Mouse (Mus musculus) embryonic facial prominence, embryonic 11.5 days (tissue): Measurements from ENCODE around the gene Kntc1. TPM values are rescaled to one million over a fixed set of nuclear protein-coding genes. Genes with fewer than 3 reads are reported as not detected.

Experiments used
- ATAC-seq: fragments of 200-750 bp; cut with Nextera tagmentation; replicated peaks from 2 replicates; pipeline ENCODE4 v1.8.0; 2017; ENCODE audit warnings: low read depth; ENCODE audit not compliant: insufficient number of reproducible peaks, low FRiP score, low TSS enrichment
- DNase-seq: peaks from one replicate; pipeline ENCODE4 v3.0.0-alpha.2; 2015; ENCODE audit warnings: low spot score
- H3K27ac ChIP-seq: fragments of 300-500 bp; sonication (generic); replicated peaks from 2 replicates; pipeline ENCODE4 v1.5.1; 2014; ENCODE audit warnings: mild to moderate bottlenecking, low read depth, low read length, control low read depth
- H3K27me3 ChIP-seq: fragments of 300-500 bp; sonication (generic); 2 replicates; pipeline ENCODE4 v1.6.1; 2014; ENCODE audit warnings: mild to moderate bottlenecking, low read length, moderate library complexity, mixed read lengths; ENCODE audit not compliant: control insufficient read depth, insufficient read depth
- H3K36me3 ChIP-seq: fragments of 300-500 bp; sonication (generic); replicated peaks from 2 replicates; pipeline ENCODE4 v1.6.1; 2014; ENCODE audit warnings: low read depth, mild to moderate bottlenecking, low read length, moderate library complexity, mixed read lengths; ENCODE audit not compliant: control insufficient read depth, insufficient read depth
- H3K4me1 ChIP-seq: fragments of 300-500 bp; sonication (generic); 2 replicates; pipeline ENCODE4 v1.6.1; 2014; ENCODE audit warnings: low read length, mixed read lengths; ENCODE audit not compliant: control insufficient read depth, insufficient read depth
- H3K4me2 ChIP-seq: fragments of 300-500 bp; sonication (generic); 2 replicates; pipeline ENCODE4 v1.6.1; 2014; ENCODE audit warnings: low read depth, mild to moderate bottlenecking, control low read depth, low read length, moderate library complexity
- H3K4me3 ChIP-seq: fragments of 300-500 bp; sonication (generic); 2 replicates; pipeline ENCODE4 v1.5.1; 2014; ENCODE audit warnings: low read depth, low read length, control low read depth
- H3K9ac ChIP-seq: fragments of 300-500 bp; sonication (generic); replicated peaks from 2 replicates; pipeline ENCODE4 v1.6.1; 2014; ENCODE audit warnings: mild to moderate bottlenecking, control low read depth, low read length
- H3K9me3 ChIP-seq: fragments of 300-500 bp; sonication (generic); replicated peaks from 2 replicates; pipeline ENCODE4 v1.6.1; 2016; ENCODE audit warnings: mild to moderate bottlenecking, low read length, inconsistent platforms, mixed read lengths; ENCODE audit not compliant: control insufficient read depth
- WGBS: fragments of 180-500 bp; shearing (Covaris S2); extraction: QIAGEN DNeasy Blood & Tissue Kit; methylation state at CpG from one replicate; pipeline ENCODE4 v1.1.7; 2014; 5-methylcytosine and 5-hydroxymethylcytosine counted together
- polyA plus RNA-seq: library from polyadenylated mRNA; unstranded; fragments of >200 nt; fragmentation: Nextera tagmentation; extraction: Ambion mirVana; gene quantifications from 2 replicates; pipeline ENCODE4 v1.2.1, GENCODE M21; 2014

Kntc1 gene
- polyA plus RNA-seq, 1 experiment from 2014 or later = 36.4 TPM

GRCm38 (mm10) chr5:123837371-123837770 is 87.9 kb downstream of the Kntc1 start:
- ATAC-seq (no peak), DNase-seq (no peak)
- no peak overlapping the region for H3K27ac ChIP-seq
- H3K27me3 ChIP-seq = no peaks in the 10 kb centered on the region
- H3K4me3 ChIP-seq = no peak overlapping the region
- no peak overlapping the region for H3K4me2 ChIP-seq
- no peaks in the 10 kb centered on the region for H3K9me3 ChIP-seq
- 48% methylated on average over 4 of the region's 4 CpGs for WGBS
- H3K9ac ChIP-seq = no peak overlapping the region
- H3K4me1 ChIP-seq = no peaks in the 10 kb centered on the region
- H3K36me3 ChIP-seq = no peaks in the 10 kb centered on the region

GRCm38 (mm10) chr5:123842221-123842934 is 92.9 kb downstream of the Kntc1 start:
- no peaks in the 10 kb centered on the region for H3K36me3 ChIP-seq
- no peak for DNase-seq

GRCm38 (mm10) chr5:123842935-123843282 is 93.4 kb downstream of the Kntc1 start:
- Histone ChIP-seq H3K9ac (no peak overlapping the region), H3K36me3 (no peaks in the 10 kb centered on the region), H3K4me1 (no peaks in the 10 kb centered on the region), H3K27ac (no peak overlapping the region), H3K27me3 (no peaks in the 10 kb centered on the region), H3K9me3 (no peaks in the 10 kb centered on the region), H3K4me2 (no peak overlapping the region), H3K4me3 (no peak overlapping the region)
- 76% methylated on average over 3 of the region's 3 CpGs for WGBS
- no peak for DNase-seq
- ATAC-seq = no peak

More at GRCm38 (mm10) chr5:123842221-123842934, 92.9 kb downstream of the Kntc1 start:
- WGBS = 69% methylated on average over 11 of the region's 11 CpGs
- no peaks in the 10 kb centered on the region for H3K9me3 ChIP-seq
- no peak for ATAC-seq
- no peak overlapping the region for H3K4me3 ChIP-seq
- no peak overlapping the region for H3K9ac ChIP-seq
- H3K27ac ChIP-seq = no peak overlapping the region
- H3K4me1 ChIP-seq = no peaks in the 10 kb centered on the region
- H3K4me2 ChIP-seq = no peak overlapping the region
- H3K27me3 ChIP-seq = no peaks in the 10 kb centered on the region

- Histone ChIP-seq H3K27ac (no peak overlapping the region), H3K36me3 (no peaks in the 10 kb centered on the region), H3K9me3 (no peaks in the 10 kb centered on the region), H3K9ac (no peak overlapping the region), H3K4me2 (no peak overlapping the region), H3K4me1 (no peaks in the 10 kb centered on the region), H3K27me3 (no peaks in the 10 kb centered on the region), H3K4me3 (no peak overlapping the region)
- ATAC-seq (no peak), DNase-seq (no peak)
- 58% methylated on average over 4 of the region's 4 CpGs for WGBS
Observed at GRCm38 (mm10) chr5:123843816-123844215, 94.3 kb downstream of the Kntc1 start.

- ATAC-seq (no peak), DNase-seq (no peak)
- Histone ChIP-seq H3K4me2 (no peak overlapping the region), H3K27ac (no peak overlapping the region), H3K27me3 (no peaks in the 10 kb centered on the region), H3K9me3 (no peaks in the 10 kb centered on the region), H3K36me3 (no peaks in the 10 kb centered on the region), H3K4me3 (no peak overlapping the region), H3K9ac (no peak overlapping the region), H3K4me1 (no peaks in the 10 kb centered on the region)
- WGBS = 94% methylated on average over 14 of the region's 14 CpGs
Observed at GRCm38 (mm10) chr5:123844316-123844715, 94.8 kb downstream of the Kntc1 start.

- Histone ChIP-seq H3K9ac (no peak overlapping the region), H3K27me3 (no peaks in the 10 kb centered on the region), H3K9me3 (no peaks in the 10 kb centered on the region), H3K27ac (no peak overlapping the region), H3K4me3 (no peak overlapping the region), H3K4me1 (no peaks in the 10 kb centered on the region), H3K4me2 (no peak overlapping the region), H3K36me3 (no peaks in the 10 kb centered on the region)
- ATAC-seq (no peak), DNase-seq (no peak)
- 49% methylated on average over 2 of the region's 2 CpGs for WGBS
Observed at GRCm38 (mm10) chr5:123851398-123851797, 101.9 kb downstream of the Kntc1 start.

- Histone ChIP-seq H3K9ac (no peak overlapping the region), H3K27ac (no peak overlapping the region), H3K4me1 (no peaks in the 10 kb centered on the region), H3K9me3 (no peaks in the 10 kb centered on the region), H3K4me2 (no peak overlapping the region), H3K27me3 (no peaks in the 10 kb centered on the region), H3K4me3 (no peak overlapping the region), H3K36me3 (no peaks in the 10 kb centered on the region)
- ATAC-seq (no peak), DNase-seq (no peak)
- WGBS = 91% methylated on average over 11 of the region's 11 CpGs
Observed at GRCm38 (mm10) chr5:123853877-123854504, 104.5 kb downstream of the Kntc1 start.

GRCm38 (mm10) chr5:123854511-123854910 is 105.0 kb downstream of the Kntc1 start:
- Histone ChIP-seq H3K27ac (no peak overlapping the region), H3K4me1 (no peaks in the 10 kb centered on the region; the same call in 1 of the 2 replicates), H3K9me3 (no peaks in the 10 kb centered on the region), H3K36me3 (no peaks in the 10 kb centered on the region), H3K9ac (no peak overlapping the region), H3K27me3 (no peaks in the 10 kb centered on the region), H3K4me2 (no peak overlapping the region), H3K4me3 (no peak overlapping the region)
- WGBS = 89% methylated on average over 9 of the region's 9 CpGs
- DNase-seq = no peak
- ATAC-seq = no peak
